Mouse (Mus musculus): ENCODE measurements around the gene Zfp503.

Gene Zfp503

GRCm38 (mm10) chr14:21993251-21994060 is 4.1 kb upstream of the Zfp503 start:
- in situ Hi-C loops (cut with MboI, MseI): loop anchor here (25.0 kb wide), 1 partner anchor 1419 kb away; no protein-coding TSS in a partner anchor

- in situ Hi-C loops (cut with MboI, MseI): loop anchor here (25.0 kb wide), 1 partner anchor 1420 kb away; no protein-coding TSS in a partner anchor
Measured at GRCm38 (mm10) chr14:21992321-21992885, 3.0 kb upstream of the Zfp503 start.

GRCm38 (mm10) chr14:21991856-21992255 is 2.5 kb upstream of the Zfp503 start:
- in situ Hi-C loops (cut with MboI, MseI): loop anchor here (25.0 kb wide), 1 partner anchor 1420 kb away; no protein-coding TSS in a partner anchor

DNA sequence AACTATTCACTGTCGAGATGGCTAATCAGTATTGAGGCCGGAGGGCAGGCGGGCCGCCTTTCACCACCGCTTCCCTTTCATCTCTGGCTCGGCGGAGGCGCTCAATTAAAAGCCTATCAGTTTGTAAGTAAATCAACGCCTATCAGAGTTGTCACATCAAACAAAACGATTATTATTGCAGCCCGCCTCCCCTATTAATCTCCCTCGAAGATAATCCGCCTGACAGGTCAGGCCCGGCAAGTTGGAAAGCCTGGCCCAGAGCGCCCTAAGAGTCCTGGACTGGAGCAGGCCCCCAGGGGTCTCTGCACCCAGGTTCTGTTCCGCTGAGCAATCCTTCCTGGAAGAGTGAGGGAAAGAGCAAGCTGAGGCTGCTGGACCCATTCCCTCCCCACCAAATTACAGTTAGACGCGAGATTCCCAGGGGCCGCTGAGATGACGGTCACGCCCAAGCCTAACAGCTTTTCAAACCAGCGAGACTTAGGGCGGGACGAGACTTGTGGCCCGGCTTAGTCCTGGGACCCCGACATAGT is 1.9 kb upstream of the Zfp503 start:
- in situ Hi-C loops (cut with MboI, MseI): loop anchor here (25.0 kb wide), 1 partner anchor 1421 kb away; no protein-coding TSS in a partner anchor

DNA sequence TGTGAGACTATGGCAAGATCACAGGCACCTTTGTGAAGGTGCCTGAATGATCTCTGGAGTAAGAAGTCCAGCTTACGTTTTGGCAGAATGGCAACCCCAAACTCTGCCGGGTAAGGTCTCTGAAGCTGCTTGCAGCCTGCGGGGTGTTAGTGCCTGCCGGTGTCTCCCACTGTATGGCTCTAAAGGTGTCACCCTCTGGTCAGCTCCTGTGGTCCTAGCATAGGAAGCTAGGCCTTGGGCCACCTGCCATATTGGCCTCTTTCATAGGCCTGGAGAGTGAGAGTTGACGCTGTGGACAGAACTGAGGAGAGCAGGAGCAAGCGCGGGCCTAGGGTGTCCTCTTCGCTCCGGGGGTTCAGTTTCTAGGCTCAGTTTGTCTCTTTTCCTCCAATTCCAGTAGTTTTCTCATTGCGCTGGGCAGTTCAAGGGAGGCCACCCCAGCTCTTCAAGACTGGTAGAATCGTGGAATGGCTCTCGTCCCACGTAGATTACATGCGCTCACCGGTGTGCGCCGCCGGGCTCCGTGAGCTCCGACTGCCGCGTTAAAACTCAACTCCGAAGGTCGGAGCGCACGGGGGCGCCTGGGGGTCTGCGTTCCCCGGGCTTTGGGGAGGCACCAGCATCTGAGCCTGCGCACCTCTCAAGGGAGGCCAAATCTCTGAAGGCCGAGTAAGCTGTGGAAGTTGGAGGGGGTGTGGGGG is 1.1 kb upstream of the Zfp503 start:
- in situ Hi-C loops (cut with MboI, MseI): loop anchor here (25.0 kb wide), 1 partner anchor 1422 kb away; no protein-coding TSS in a partner anchor

DNA sequence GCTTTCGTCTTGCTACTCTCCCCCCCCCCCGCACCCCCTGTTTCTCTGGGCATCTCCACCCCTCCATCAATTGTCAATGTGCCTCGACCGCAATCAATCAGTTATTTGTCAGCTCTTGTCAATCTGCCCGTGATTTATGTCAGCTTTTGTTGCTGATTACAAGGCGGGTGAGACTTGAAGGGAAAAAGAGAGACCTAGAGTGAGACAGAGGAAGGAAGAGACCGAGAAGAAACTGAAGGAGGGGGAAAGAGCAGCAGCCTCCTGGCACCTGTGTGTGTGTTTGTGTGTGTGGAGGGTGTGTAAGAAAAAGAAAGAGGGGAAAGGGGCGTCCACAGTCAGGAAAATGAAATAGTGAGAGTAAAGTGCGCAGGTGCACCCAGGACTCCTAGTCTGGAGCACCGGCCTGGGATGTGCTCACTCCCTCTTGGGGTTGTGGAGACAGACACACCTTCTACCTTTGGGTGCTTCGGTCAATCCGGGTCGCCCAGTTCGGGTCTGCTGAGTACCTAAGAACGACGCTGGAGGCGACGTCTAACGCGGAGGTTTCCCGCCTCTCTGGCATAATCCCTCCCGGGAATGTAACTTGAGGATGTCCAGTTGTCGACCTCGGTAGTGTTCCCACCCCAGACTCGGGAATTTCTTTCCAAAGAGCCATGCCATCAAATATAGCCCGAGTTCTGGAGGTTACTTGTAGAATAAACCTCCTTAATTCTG is 667 bp downstream of the Zfp503 start:
- in situ Hi-C loops (cut with MboI, MseI): loop anchor here (25.0 kb wide), 1 partner anchor 1424 kb away; no protein-coding TSS in a partner anchor

- in situ Hi-C loops (cut with MboI, MseI): loop anchor here (25.0 kb wide), 1 partner anchor 1424 kb away; no protein-coding TSS in a partner anchor
Measured at GRCm38 (mm10) chr14:21987660-21988576, 1.5 kb downstream of the Zfp503 start.

GRCm38 (mm10) chr14:21986733-21987659 is 2.4 kb downstream of the Zfp503 start:
- in situ Hi-C loops (cut with MboI, MseI): loop anchor here (25.0 kb wide), 1 partner anchor 1425 kb away; no protein-coding TSS in a partner anchor

DNA sequence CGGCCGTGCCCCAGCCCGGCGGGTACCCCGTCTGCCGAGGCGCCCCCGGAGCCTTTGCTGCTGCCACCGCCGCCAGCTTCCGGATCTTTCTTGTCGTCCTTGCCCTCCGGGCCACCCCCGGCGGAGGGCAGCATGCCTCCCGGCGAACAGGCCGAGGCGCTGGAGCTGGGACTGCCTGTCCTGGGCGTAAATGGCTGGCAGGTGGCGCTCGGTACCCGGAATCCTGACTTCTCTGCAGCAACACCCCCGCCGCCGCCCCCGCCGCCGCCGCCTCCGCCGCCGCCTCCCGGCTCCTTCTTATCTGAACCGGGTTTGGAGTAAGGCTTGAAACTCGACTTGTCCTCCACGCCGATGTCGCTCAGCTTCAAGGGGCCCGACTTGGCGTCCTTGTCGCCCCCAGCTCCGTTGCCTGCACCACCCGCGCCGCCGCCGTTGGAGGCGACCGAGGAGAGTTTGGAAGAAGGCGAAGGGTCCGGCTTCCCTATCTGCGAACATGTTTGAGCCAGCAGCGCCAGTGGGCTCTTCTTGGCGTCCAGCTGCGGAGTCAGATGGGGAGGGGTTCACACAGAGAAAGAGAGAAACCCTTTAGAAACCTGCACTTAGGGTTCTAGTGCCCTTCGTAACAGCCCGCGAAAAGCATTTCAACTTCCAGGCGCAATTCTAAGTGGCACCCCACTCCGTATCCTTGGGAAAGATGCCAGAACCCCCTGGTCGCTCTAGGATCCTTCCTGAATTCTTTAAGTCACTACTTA is 3.2 kb downstream of the Zfp503 start:
- in situ Hi-C loops (cut with MboI, MseI): loop anchor here (25.0 kb wide), 1 partner anchor 1426 kb away; no protein-coding TSS in a partner anchor

GRCm38 (mm10) chr14:21985426-21985931 is 3.9 kb downstream of the Zfp503 start:
- in situ Hi-C loops (cut with MboI, MseI): loop anchor here (25.0 kb wide), 1 partner anchor 1427 kb away; no protein-coding TSS in a partner anchor

- in situ Hi-C loops (cut with MboI, MseI): loop anchor here (25.0 kb wide), 1 partner anchor 1427 kb away; no protein-coding TSS in a partner anchor
Measured at GRCm38 (mm10) chr14:21984757-21985425, 4.5 kb downstream of the Zfp503 start.

- in situ Hi-C loops (cut with MboI, MseI): loop anchor here (25.0 kb wide), 1 partner anchor 1428 kb away; no protein-coding TSS in a partner anchor
Measured at GRCm38 (mm10) chr14:21983950-21984730, 5.3 kb downstream of the Zfp503 start.

DNA sequence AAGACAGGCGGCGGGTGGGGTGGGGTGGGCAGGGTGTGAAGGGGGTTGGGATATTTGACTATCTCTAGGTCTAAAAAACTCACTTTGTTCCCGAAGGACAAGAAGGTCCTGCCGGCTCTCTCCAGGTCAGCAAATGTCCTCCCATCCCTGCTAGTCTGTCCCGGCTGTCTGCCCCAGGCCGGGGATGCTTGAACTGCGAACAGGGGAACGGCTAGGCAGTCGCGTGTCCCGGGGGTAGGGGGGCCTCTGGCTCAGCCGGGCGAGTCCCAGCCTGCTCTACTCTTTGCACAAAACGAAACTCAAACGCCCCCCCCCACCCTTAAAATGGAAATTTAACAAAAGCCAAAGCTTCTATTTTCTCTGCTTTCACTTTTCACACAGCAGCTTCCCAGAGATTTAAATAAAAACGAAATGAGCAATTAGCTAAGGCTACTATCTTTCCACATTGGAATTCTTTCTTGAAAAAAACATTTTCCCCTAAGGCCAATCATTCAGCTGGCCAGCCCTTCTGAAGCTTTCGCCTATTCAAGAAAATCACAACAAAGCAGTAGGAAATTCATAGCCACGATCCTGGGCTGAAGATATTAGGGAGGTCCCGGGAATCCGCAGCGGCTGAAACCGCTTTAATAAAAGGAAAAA is 6.0 kb downstream of the Zfp503 start:
- in situ Hi-C loops (cut with MboI, MseI): loop anchor here (25.0 kb wide), 1 partner anchor 1429 kb away; no protein-coding TSS in a partner anchor

DNA sequence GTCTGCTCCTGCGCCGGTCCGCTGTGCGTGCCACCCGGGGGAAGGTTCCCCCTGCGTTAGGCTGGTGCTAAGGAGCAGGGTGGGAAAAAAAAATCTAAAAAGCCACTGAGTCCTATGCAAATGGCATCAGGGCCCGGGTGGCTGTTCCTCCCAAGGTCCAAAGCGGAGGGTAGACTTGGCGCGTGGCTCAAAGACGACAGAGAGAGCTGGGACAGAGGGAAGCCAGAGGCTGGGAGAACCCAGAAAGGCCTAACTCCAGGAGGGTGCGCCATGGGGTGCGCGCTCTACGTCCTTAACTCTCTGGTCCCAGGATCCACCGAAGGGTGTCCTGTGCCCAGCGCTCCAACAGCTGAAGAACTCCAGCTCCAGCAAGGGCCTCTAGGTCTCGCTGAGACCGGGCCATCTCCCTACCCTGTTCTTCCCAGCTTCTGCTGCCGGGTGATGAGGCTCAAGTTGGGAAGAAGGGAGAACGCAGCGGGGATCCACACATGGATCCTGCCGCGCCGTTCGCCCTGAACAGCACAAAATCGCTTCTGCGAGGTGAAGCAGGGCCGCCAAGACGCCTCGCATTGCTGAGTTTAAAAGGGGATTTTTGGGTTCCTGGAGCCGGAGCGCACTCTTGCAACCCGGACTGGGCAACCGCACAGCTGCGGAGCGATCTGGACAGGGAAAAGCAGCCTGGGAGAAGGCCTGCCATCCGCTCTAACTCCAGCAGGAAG is 6.7 kb downstream of the Zfp503 start:
- in situ Hi-C loops (cut with MboI, MseI): loop anchor here (25.0 kb wide), 1 partner anchor 1430 kb away; no protein-coding TSS in a partner anchor

DNA sequence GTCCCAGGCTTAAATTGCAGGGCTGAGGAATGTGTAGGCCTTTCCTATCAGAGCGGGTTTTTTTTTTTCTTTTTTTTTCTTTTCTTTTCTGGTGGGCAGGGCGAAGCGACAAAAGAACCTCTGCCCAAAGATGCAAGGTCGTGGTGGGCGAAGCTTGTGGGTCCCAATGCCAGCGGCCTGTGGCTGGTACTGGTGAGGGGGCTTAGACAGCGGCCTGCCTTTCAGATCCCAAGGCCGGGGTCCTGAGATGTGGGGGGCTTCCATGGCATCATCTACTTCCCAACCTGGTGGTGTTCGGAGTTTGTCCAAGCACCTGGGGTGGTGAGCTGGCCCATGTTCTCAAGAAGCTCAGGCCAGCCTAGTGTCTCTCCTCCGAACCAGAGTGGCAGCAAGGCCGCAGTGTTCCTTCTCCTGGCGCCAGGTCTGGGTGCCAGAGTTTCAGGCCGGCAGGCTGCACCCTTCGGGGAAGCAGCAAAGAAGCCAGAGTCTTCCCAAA is 7.3 kb downstream of the Zfp503 start:
- in situ Hi-C loops (cut with MboI, MseI): loop anchor here (25.0 kb wide), 1 partner anchor 1430 kb away; no protein-coding TSS in a partner anchor

All from regulatory T cell (primary cell).